Mouse (Mus musculus): ENCODE data around the gene Pde8a. TPM values are rescaled to one million over a fixed set of nuclear protein-coding genes. Genes with fewer than 3 reads are reported as not detected.
A peak's percentile ranks its signal among the peaks of the same experiment; 100 is the strongest.

Gene Pde8a
- 3.2 and 3.5 TPM in 2 replicates for polyA plus RNA-seq (2012; rRNA removed)

DNA sequence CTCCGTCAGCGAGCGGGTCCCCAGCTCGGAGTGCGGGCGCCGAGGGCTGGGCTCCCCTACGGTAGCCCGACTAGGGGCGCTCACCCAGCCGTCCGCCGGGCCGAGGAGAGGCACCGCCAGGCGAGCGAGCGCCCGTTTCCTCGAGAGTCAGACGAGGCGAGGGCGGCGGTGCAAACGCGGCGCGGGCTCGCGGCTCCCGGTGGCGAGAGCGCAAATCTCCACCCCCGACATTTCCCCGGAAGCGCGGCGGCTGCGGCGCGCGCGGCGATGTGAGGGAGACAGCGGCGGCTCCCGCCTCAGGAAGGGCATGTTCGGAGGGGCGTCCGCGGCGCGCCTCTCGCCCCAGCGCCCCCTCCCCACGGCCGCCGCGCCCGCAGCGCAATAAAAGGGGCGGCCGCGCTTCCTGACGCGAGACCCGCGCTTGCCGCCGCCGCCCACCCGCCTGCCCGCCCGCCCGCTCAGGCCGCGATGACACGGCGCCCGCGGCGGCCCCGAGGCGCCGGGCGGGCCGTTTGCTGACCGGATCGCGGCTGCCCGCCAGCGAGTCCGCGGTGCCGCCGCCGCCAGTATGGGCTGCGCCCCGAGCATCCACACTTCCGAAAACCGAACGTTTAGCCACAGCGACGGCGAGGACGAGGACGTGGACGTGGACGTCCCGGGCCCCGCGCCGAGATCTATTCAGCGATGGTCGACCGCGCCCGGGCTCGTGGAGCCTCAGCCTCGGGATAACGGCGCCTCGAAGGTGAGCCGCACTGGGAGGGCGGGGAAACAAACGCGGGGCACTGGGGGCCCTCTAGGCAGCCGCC, at the start of gene Pde8a:
Pde8a (plus strand) TSS at position 250 of the 806 bp plus-strand sequence.
- Histone ChIP-seq H3K4me3 (ENCODE audit: low read depth, low read length) (peak within 1 kb of the TSS; percentile 62), H3K36me3 (ENCODE audit: control insufficient read depth, insufficient read depth, low read length) (no peaks in the 10 kb centered on the region), H3K27ac (ENCODE audit: insufficient read depth, low read depth, low read length) (peak within 1 kb of the TSS; percentile 66), H3K27me3 (ENCODE audit: control insufficient read depth, insufficient read depth, low read length) (peaks cover 12% of the 10 kb centered on the region), H3K4me1 (ENCODE audit: control insufficient read depth, insufficient read depth, insufficient read length, low read length) (peaks cover 9% of the 10 kb centered on the region)
- WGBS: 1% methylated on average over 128 of the region's 128 CpGs
- TF ChIP-seq POLR2A (IDR thresholded peaks at IDR 0.05; ENCODE audit: low read depth, low read length) (no peak), CTCF (IDR thresholded peaks at IDR 0.05; ENCODE audit: extremely low read depth, insufficient read length, insufficient replicate concordance, low read depth, low read length) (no peak)

DNA sequence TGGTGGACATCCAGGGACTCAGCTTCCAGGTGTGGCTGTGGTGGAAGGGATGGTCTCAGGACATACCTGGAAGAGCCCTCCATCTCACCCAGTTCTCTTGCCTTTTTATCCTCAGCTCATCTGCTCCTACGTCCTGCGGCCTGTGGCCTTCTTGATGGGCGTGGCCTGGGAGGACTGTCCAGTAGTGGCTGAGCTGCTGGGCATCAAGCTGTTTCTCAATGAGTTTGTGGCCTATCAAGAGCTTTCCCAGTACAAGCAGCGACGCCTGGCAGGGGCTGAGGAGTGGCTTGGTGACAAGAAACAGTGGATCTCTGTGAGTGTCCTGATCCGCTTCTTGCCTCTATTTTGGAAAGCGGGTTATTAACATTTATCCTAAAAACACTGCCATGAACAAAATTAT, 49.0 kb upstream of the Pde8a start:
- H3K36me3 ChIP-seq (ENCODE audit: control insufficient read depth, insufficient read depth, low read length): no peaks in the 10 kb centered on the region
- 78% methylated on average over 7 of the region's 7 CpGs for WGBS
- H3K4me3 ChIP-seq (ENCODE audit: low read depth, low read length): no peak overlapping the region
- H3K27me3 ChIP-seq (ENCODE audit: control insufficient read depth, insufficient read depth, low read length): no peaks in the 10 kb centered on the region
- no peak overlapping the region for H3K27ac ChIP-seq (ENCODE audit: insufficient read depth, low read depth, low read length)
- no peak for TF ChIP-seq CTCF (IDR thresholded peaks at IDR 0.05; ENCODE audit: extremely low read depth, insufficient read length, insufficient replicate concordance, low read depth, low read length)
- no peak for TF ChIP-seq POLR2A (IDR thresholded peaks at IDR 0.05; ENCODE audit: low read depth, low read length)
- no peaks in the 10 kb centered on the region for H3K4me1 ChIP-seq (ENCODE audit: control insufficient read depth, insufficient read depth, insufficient read length, low read length)

DNA sequence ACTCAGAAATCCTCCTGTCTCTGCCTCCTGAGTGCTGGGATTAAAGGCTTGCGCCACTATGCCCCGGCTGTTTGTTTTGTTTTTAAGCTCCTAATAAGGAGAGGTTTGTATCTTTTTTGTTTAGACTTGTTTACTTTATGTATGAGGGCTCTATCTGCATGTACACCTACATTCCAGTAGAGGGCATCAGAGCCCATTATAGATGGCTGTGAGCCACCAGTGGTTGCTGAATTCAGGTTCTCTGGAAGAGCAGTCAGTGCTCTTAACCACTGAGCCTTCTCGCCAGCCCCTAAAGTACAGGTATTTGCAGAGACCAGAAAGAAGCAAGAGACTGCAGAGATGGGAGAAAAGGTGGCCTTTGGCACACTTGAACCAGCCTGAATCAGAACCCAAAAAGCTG, 46.3 kb upstream of the Pde8a start:
- Histone ChIP-seq H3K4me1 (ENCODE audit: control insufficient read depth, insufficient read depth, insufficient read length, low read length) (no peaks in the 10 kb centered on the region), H3K27me3 (ENCODE audit: control insufficient read depth, insufficient read depth, low read length) (no peaks in the 10 kb centered on the region), H3K36me3 (ENCODE audit: control insufficient read depth, insufficient read depth, low read length) (no peaks in the 10 kb centered on the region), H3K4me3 (ENCODE audit: low read depth, low read length) (no peak overlapping the region), H3K27ac (ENCODE audit: insufficient read depth, low read depth, low read length) (no peak overlapping the region)
- TF ChIP-seq POLR2A (IDR thresholded peaks at IDR 0.05; ENCODE audit: low read depth, low read length) (no peak), CTCF (IDR thresholded peaks at IDR 0.05; ENCODE audit: extremely low read depth, insufficient read length, insufficient replicate concordance, low read depth, low read length) (peak; percentile 15; the same call in 1 of the 2 replicates)
- 31% methylated on average over 3 of the region's 3 CpGs for WGBS

DNA sequence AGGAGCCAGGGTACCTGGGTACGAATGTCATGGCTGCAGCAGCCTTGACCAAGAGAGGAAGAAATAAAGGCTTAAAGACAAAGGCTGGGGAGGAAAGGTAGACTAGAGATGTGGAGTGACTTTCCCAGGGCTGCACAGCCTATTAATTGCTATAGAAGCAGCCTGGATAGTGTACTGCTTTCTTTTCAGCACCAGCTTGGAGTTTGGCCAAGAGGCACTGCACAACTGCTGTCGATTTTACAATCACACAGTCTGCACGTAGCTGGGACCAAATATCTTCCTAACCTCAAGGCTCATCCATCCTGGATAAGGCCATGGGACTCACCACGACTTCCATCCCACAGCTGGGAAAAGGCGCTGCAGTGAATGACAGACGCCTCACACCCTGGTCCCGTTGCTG, 44.0 kb upstream of the Pde8a start:
- WGBS: 63% methylated on average over 7 of the region's 7 CpGs
- TF ChIP-seq POLR2A (IDR thresholded peaks at IDR 0.05; ENCODE audit: low read depth, low read length) (no peak), CTCF (IDR thresholded peaks at IDR 0.05; ENCODE audit: extremely low read depth, insufficient read length, insufficient replicate concordance, low read depth, low read length) (no peak)
- no peaks in the 10 kb centered on the region for H3K27me3 ChIP-seq (ENCODE audit: control insufficient read depth, insufficient read depth, low read length)

DNA sequence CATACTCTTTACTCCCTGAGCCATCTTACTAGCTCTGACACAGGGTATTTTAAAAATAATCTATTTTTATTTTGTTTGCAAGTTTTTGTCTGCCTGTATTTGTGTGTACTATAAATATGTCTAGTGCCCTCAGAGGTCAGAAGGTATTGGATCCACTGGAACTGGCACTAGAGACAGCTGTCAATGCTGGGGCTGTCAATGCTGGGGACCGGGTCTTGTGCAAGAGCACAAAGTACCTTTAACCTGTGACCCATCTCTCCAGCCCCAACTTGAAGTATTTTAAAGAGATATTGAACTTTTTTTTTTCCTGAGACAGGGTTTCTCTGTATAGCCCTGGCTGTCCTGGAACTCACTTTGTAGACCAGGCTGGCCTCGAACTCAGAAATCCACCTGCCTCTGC, 39.5 kb upstream of the Pde8a start:
- Histone ChIP-seq H3K27me3 (ENCODE audit: control insufficient read depth, insufficient read depth, low read length) (no peaks in the 10 kb centered on the region), H3K36me3 (ENCODE audit: control insufficient read depth, insufficient read depth, low read length) (no peaks in the 10 kb centered on the region), H3K27ac (ENCODE audit: insufficient read depth, low read depth, low read length) (no peak overlapping the region), H3K4me3 (ENCODE audit: low read depth, low read length) (no peak overlapping the region), H3K4me1 (ENCODE audit: control insufficient read depth, insufficient read depth, insufficient read length, low read length) (no peaks in the 10 kb centered on the region)
- WGBS: 93% methylated on average over 2 of the region's 2 CpGs
- TF ChIP-seq POLR2A (IDR thresholded peaks at IDR 0.05; ENCODE audit: low read depth, low read length): no peak
- no peak for TF ChIP-seq CTCF (IDR thresholded peaks at IDR 0.05; ENCODE audit: extremely low read depth, insufficient read length, insufficient replicate concordance, low read depth, low read length)

More for the DNA sequence above, 44.0 kb upstream of the Pde8a start:
- no peaks in the 10 kb centered on the region for H3K36me3 ChIP-seq (ENCODE audit: control insufficient read depth, insufficient read depth, low read length)
- no peaks in the 10 kb centered on the region for H3K4me1 ChIP-seq (ENCODE audit: control insufficient read depth, insufficient read depth, insufficient read length, low read length)
- no peak overlapping the region for H3K4me3 ChIP-seq (ENCODE audit: low read depth, low read length)
- H3K27ac ChIP-seq (ENCODE audit: insufficient read depth, low read depth, low read length): no peak overlapping the region

DNA sequence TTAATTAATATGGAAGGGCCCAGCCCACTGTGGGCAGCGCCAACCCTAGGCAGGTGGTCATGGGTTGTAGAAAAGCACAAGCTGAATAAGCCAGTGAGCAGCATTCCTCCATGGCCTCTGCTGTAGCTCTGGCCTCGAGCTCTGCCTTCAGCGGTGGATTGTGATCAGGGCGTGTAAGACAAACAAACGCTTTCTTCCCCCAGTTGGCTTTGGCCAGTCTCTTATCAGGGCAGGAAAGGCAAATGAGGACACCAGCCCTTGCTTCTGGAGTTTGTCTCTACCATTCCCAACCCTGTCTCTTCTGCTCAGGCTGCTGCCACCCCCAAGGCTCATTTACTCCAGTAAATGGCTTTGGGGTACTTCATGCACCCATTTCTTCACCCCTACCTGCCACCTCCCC, 38.7 kb upstream of the Pde8a start:
- H3K27ac ChIP-seq (ENCODE audit: insufficient read depth, low read depth, low read length): no peak overlapping the region
- H3K36me3 ChIP-seq (ENCODE audit: control insufficient read depth, insufficient read depth, low read length): no peaks in the 10 kb centered on the region
- H3K4me1 ChIP-seq (ENCODE audit: control insufficient read depth, insufficient read depth, insufficient read length, low read length): no peaks in the 10 kb centered on the region
- TF ChIP-seq CTCF (IDR thresholded peaks at IDR 0.05; ENCODE audit: extremely low read depth, insufficient read length, insufficient replicate concordance, low read depth, low read length): no peak
- TF ChIP-seq POLR2A (IDR thresholded peaks at IDR 0.05; ENCODE audit: low read depth, low read length): no peak
- H3K4me3 ChIP-seq (ENCODE audit: low read depth, low read length): no peak overlapping the region
- 34% methylated on average over 5 of the region's 5 CpGs for WGBS
- H3K27me3 ChIP-seq (ENCODE audit: control insufficient read depth, insufficient read depth, low read length): no peaks in the 10 kb centered on the region

DNA sequence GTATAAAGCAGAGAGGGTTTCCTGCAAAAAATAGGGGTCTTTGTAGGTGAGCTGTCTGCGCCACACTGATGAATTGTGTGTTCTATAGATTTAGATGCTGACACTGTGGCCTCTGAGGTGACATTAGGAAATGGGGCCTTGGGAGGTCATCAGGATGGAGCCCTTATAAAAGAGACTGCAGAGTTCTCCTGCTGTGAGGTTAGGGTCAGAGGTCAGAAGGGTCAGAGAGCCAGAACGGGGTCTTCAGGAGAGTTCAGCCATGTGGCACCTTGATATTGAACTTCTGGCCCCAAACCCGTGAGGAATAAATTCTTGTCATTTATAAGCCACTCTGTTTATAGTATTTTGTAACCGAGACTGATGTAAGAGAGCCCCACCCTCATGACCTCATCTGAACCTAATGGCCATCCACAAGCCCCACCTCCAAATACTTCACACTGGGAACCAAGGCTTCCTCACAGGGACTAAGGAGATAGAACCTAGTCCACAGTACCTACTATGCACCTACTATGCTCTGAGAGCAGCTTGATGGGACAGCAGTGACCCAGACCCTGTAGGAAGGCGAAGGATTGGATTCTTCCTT, 37.1 kb upstream of the Pde8a start:
- H3K4me3 ChIP-seq (ENCODE audit: low read depth, low read length): no peak overlapping the region
- 54% methylated on average over 5 of the region's 5 CpGs for WGBS
- H3K27me3 ChIP-seq (ENCODE audit: control insufficient read depth, insufficient read depth, low read length): no peaks in the 10 kb centered on the region
- no peak overlapping the region for H3K27ac ChIP-seq (ENCODE audit: insufficient read depth, low read depth, low read length)
- no peak for TF ChIP-seq CTCF (IDR thresholded peaks at IDR 0.05; ENCODE audit: extremely low read depth, insufficient read length, insufficient replicate concordance, low read depth, low read length)
- H3K36me3 ChIP-seq (ENCODE audit: control insufficient read depth, insufficient read depth, low read length): no peaks in the 10 kb centered on the region
- H3K4me1 ChIP-seq (ENCODE audit: control insufficient read depth, insufficient read depth, insufficient read length, low read length): no peaks in the 10 kb centered on the region
